Mouse (Mus musculus): ENCODE data around the gene Alkal2. TPM values are rescaled to one million over a fixed set of nuclear protein-coding genes. Genes with fewer than 3 reads are reported as not detected.

Gene Alkal2
- total RNA-seq, 1 experiment from 2014 or later, result not detected

DNA sequence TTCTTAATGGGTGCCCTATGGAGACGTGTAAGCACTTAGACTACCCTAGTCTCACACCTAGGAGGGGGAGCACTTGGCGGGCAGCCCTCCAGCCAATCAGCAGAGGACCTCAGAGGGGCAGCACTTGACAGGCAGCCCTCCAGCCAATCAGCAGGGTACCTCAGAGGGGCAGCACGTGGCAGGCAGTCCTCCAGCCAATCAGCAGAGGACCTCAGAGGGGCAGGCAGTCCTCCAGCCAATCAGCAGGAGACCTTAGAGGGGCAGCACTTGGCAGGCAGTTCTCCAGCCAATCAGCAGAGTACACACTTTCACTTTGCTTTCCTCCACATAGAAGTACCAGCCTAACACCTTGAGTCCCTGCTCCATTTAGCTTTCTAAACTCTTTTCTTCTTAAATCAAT, 38.3 kb downstream of the Alkal2 start:
- no peak for DNase-seq

DNA sequence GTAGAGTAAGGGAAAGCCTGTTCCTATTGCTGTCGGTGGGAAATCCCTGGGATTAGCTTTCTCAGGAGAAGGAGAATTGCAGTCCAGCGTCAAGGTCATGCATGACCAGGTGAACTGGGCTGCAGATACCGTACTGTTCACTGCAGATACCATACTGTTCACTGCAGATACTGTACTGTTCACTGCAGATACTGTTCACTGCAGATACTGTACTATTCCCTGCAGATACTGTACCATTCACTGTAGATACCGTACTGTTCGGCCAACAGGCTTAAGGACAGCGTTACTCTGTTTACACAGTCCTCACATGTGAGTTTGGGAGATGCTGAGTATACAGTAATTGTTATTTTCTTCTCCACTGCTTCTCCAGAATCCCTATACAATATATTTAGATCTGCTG, 44.1 kb downstream of the Alkal2 start:
- no peak for DNase-seq

DNA sequence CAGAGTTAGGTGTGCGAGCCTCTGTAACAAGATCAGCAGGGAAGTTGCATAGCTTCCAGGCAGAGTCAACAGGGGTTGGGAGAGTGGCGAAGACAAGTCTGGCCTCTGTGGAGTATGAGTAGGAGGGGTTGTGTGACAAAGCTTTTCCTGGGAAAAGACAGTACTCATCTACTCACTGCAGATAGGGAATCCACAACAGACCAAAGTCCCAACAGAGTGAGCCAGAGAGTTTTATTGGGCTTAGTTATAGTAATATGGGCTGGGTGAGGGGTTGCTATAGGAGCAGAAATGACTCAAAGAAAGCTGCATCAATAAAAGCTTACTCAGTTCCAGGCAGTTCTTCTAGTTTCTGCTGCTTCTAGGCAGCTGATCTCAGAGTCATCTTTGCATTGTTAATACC, 49.2 kb downstream of the Alkal2 start:
- no peak for DNase-seq

DNA sequence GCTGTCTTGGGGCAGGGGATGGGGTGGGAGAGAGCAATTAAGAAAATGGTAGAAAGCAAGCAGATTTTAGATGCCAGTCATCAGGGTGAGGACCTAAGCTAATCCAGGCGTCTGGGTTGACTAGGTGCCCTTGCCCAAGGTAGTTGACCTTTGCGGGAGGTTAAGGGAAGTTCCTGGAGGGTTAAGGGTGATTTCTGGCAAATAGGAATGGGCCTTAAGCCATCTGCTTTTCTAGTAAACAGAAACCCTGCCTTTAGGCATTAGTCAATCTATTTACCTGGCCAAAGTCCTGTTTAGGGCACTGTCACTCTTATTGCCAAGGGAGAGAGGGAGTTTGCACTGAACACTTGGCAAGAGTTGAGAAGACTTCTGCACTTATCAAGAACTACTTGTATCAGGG, 52.8 kb downstream of the Alkal2 start:
- no peak for DNase-seq

Other genes starting within 250 kb of the Alkal2 start
- 50.2 and 66.6 TPM in 2 replicates for gene Acp1, start 27.3 kb downstream of the Alkal2 start, total RNA-seq (2021)
- gene Sh3yl1, start 27.3 kb downstream of the Alkal2 start, total RNA-seq (2021), result 2.9 and 3.0 TPM in 2 replicates
- 0.38 and 0.52 TPM in 2 replicates for gene Fam110c, start 189.5 kb downstream of the Alkal2 start, total RNA-seq (2021)